Mouse (Mus musculus) midbrain, embryonic 14.5 days (tissue): ENCODE results near the gene Snapc4. TPM values are rescaled to one million over a fixed set of nuclear protein-coding genes. Genes with fewer than 3 reads are reported as not detected.

Source experiments
- ATAC-seq: fragments of 200-750 bp; cut with Nextera tagmentation; 2 replicates; pipeline ENCODE4 v1.8.0; 2017; ENCODE audit warnings: moderate number of reproducible peaks, moderate library complexity; ENCODE audit not compliant: low FRiP score, low TSS enrichment
- DNase-seq: peaks from one replicate; pipeline ENCODE4 v3.0.0-alpha.2; 2015
- H3K27ac ChIP-seq: fragments of 300-500 bp; sonication (generic); replicated peaks from 2 replicates; pipeline ENCODE4 v1.5.1; 2014; ENCODE audit warnings: mild to moderate bottlenecking, low read depth, low read length, moderate library complexity
- H3K27me3 ChIP-seq: fragments of 300-500 bp; sonication (generic); 2 replicates; pipeline ENCODE4 v1.6.1; 2014; ENCODE audit warnings: low read length, control low read depth, mixed read lengths; ENCODE audit not compliant: control insufficient read depth, insufficient read depth
- H3K36me3 ChIP-seq: fragments of 300-500 bp; sonication (generic); 2 replicates; pipeline ENCODE4 v1.6.1; 2014; ENCODE audit warnings: low read length, control low read depth; ENCODE audit not compliant: control insufficient read depth, insufficient read depth
- H3K4me1 ChIP-seq: fragments of 300-500 bp; sonication (generic); 2 replicates; pipeline ENCODE4 v1.6.1; 2014; ENCODE audit warnings: mild to moderate bottlenecking, antibody characterized with exemption, low read length, control low read depth; ENCODE audit not compliant: control insufficient read depth, insufficient read depth
- H3K4me2 ChIP-seq: fragments of 300-500 bp; sonication (generic); 2 replicates; pipeline ENCODE4 v1.6.1; 2014; ENCODE audit warnings: mild to moderate bottlenecking, low read length, moderate library complexity
- H3K4me3 ChIP-seq: fragments of 300-500 bp; sonication (generic); replicated peaks from 2 replicates; pipeline ENCODE4 v1.5.1; 2014; ENCODE audit warnings: low read depth, low read length
- H3K9ac ChIP-seq: fragments of 300-500 bp; sonication (generic); replicated peaks from 2 replicates; pipeline ENCODE4 v1.6.1; 2014; ENCODE audit warnings: mild to moderate bottlenecking, low read length, moderate library complexity
- H3K9me3 ChIP-seq: fragments of 300-500 bp; sonication (generic); 2 replicates; pipeline ENCODE4 v1.6.1; 2016; ENCODE audit warnings: low read length, control low read depth, mixed read lengths; ENCODE audit not compliant: control insufficient read depth
- whole genome bisulfite sequencing: fragments of 180-500 bp; shearing (Covaris S2); extraction: QIAGEN DNeasy Blood & Tissue Kit; methylation state at CpG from one replicate; pipeline ENCODE4 v1.1.7; 2014; 5-methylcytosine and 5-hydroxymethylcytosine counted together
- polyA plus RNA-seq: library from polyadenylated mRNA; unstranded; fragments of >200 nt; fragmentation: Nextera tagmentation; extraction: Ambion mirVana; gene quantifications from 2 replicates; pipeline ENCODE4 v1.2.1, GENCODE M21; 2014

The Snapc4 gene
- polyA plus RNA-seq, 1 experiment from 2014 or later, result 25.3 TPM

DNA sequence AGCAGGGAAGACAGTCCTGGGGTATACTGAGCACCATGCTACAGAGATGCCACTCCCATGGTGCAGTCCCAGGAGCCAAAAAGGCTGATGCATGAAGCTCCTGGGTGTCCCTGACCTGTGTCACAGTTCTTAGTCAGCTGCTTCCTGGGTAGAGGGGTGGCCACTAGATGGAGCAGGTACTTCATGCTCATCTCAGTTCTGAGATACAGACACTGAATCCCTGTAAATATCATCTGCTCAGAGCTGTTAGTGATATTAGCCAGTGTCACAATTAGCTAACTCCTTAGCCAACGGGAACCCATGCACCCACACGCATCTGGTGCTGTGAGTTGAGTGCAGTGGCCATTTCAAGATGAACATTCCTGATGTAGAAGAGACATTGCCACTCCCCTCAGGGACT, 55.5 kb downstream of the Snapc4 start:
- H3K9me3 ChIP-seq, result no peaks in the 10 kb centered on the region
- ATAC-seq, result no peak
- peaks cover 76% of the 10 kb centered on the region for H3K36me3 ChIP-seq
- H3K27ac ChIP-seq, result no peak overlapping the region
- H3K4me2 ChIP-seq, result no peak overlapping the region
- H3K27me3 ChIP-seq, result no peaks in the 10 kb centered on the region
- WGBS, result 87% methylated on average over 2 of the region's 2 CpGs
- peak; percentile 27 for DNase-seq
- no peak overlapping the region for H3K9ac ChIP-seq
- no peak overlapping the region for H3K4me3 ChIP-seq
- 0 out of 2 replicates have a peak, but pooled peaks cover 6% of the 10 kb centered on the region for H3K4me1 ChIP-seq

DNA sequence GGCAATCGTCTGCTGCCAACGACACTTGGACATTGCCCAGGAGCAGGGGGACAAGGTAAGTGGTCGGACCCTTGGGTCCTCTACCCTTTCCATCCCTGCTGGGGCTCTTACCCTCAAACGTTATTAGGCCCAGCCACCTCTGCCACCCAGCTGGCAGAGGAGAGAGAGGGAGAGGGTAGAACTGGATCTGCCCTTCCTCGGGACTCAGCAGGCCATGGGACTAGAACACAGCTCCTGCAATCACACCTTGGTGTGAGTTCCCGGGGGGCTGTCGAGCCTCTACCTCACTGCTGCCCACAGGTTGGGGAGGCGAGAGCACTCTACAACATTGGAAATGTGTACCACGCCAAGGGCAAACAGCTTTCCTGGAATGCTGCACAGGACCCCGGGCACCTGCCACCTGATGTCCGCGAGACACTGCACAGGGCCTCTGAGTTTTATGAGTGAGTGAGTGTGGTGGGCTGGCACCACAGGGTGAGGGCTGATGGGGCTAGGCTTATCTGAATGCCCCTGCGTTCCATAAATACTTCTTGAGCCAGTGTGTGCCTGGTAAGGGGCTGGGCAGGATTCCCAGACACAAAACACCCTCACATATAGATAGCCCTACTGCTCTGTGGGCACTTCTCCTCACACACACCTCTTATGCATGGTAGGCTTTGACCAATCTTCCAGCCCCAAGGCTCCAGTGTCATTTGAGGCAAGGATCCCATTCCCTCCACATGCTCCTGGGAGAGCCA, 56.7 kb downstream of the Snapc4 start:
- 93% methylated on average over 13 of the region's 13 CpGs for WGBS
- no peak overlapping the region for H3K9ac ChIP-seq

DNA sequence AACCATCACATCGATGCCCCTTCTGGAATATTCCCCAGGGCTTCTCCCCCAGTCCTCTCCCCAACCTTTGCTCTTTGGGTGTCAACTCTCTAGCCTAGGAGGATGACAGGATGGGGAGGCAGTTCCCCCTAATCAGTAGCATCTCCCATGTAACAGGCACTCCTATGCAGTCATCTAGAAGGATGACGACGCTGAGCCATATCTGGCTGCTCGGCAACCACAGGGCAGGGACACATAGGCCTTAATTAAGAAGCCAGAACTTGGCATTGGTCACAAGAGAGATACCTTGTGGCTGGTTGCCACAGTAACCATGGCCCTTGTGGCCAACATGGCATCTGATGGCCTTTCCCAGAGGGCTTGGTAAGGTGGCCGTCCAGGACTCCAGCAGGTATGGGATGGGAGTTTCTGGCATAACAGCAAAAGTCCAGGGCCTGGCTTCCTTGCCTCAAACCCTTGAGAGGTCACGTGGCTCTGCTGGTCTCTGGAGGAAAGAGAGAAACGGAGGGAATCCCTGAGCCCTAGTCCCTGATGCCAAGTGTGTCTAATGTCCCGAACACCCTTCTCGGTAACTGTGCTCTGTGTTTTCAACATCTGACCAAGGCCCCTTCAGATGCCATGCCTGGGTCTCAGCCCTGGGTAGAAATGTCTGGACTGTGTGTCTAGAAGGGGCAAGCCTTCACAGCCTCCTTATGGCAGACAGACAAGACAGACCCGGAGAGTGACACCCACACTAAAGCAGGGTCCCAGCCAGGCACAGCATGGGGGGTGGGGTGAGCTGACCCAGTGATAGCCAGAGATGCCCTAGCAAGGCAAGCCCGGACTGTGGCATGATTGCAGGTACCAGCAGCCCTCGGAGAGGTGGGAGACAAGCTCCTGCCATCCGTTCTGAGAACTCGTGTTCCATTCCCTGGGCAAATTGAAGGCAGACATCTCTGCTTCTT, 59.9 kb downstream of the Snapc4 start:
- 88% methylated on average over 14 of the region's 14 CpGs for WGBS
- Histone ChIP-seq H3K27me3 (no peaks in the 10 kb centered on the region), H3K4me3 (no peak overlapping the region), H3K9me3 (no peaks in the 10 kb centered on the region), H3K27ac (no peak overlapping the region), H3K9ac (0 out of 2 replicates have a peak overlapping the region, but pooled peaks have one; percentile 16), H3K4me1 (peaks cover 42% of the 10 kb centered on the region), H3K36me3 (peaks cover 48% of the 10 kb centered on the region), H3K4me2 (no peak overlapping the region)
- ATAC-seq (no peak), DNase-seq (no peak)

More for the DNA sequence above, 56.7 kb downstream of the Snapc4 start:
- Histone ChIP-seq H3K36me3 (peaks cover 66% of the 10 kb centered on the region), H3K9me3 (no peaks in the 10 kb centered on the region), H3K4me2 (no peak overlapping the region), H3K4me1 (peaks cover 17% of the 10 kb centered on the region), H3K27me3 (no peaks in the 10 kb centered on the region), H3K4me3 (no peak overlapping the region), H3K27ac (no peak overlapping the region)
- ATAC-seq (no peak), DNase-seq (no peak)

DNA sequence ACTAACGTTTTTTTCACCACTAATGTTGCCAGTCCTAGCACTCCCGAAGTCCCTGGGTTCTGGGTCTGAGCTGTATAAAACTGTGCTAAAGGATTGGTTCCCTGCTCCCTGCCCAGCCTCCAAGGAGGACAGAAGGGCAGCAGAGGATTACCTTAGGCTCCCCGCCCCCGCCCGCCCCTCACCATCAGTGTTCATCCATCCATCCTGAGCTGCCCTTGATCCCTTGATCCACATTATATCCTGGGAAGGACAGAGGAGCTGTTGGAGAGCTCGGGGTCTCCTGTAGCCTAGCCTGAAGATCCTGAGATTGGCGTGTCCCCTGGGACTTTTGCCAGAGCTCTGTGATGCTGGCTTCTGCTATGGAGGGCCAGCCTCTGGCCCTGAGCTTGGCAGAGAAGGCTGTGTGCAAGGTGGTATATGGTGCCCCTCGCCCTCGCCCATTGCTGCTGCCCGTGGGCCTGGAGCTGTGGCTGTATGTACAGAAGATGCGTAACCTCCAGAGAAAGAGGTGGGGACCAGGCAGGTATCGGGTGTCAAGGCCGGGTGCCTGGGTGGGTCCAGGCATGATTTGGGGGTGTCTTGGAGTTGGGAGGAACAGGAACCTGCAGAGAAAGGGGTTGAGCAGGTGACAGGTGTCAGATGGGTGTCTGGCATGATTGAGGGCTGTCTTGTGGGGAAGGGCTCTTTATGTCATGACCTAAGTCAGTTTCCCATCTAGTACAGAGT, 60.8 kb downstream of the Snapc4 start:
- H3K4me1 ChIP-seq, result peaks cover 46% of the 10 kb centered on the region
- no peaks in the 10 kb centered on the region for H3K9me3 ChIP-seq
- H3K4me2 ChIP-seq, result no peak overlapping the region
- 0 out of 2 replicates have a peak overlapping the region, but pooled peaks have one; percentile 34 for H3K9ac ChIP-seq
- no peak for DNase-seq
- H3K27ac ChIP-seq, result no peak overlapping the region
- no peak overlapping the region for H3K4me3 ChIP-seq
- peaks cover 40% of the 10 kb centered on the region for H3K36me3 ChIP-seq
- no peaks in the 10 kb centered on the region for H3K27me3 ChIP-seq
- no peak for ATAC-seq
- WGBS, result 84% methylated on average over 13 of the region's 13 CpGs

GRCm38 (mm10) chr2:26319109-26319508, 61.3 kb downstream of the Snapc4 start:
- peaks cover 51% of the 10 kb centered on the region for H3K4me1 ChIP-seq
- H3K4me3 ChIP-seq, result no peak overlapping the region
- H3K9ac ChIP-seq, result no peak overlapping the region
- H3K27me3 ChIP-seq, result no peaks in the 10 kb centered on the region
- DNase-seq (no peak), ATAC-seq (no peak)
- H3K4me2 ChIP-seq, result peak overlapping the region; percentile 15
- no peak overlapping the region for H3K27ac ChIP-seq
- H3K9me3 ChIP-seq, result no peaks in the 10 kb centered on the region
- H3K36me3 ChIP-seq, result peaks cover 34% of the 10 kb centered on the region
- 82% methylated on average over 9 of the region's 9 CpGs for WGBS

GRCm38 (mm10) chr2:26317991-26318672, 62.3 kb downstream of the Snapc4 start:
- Histone ChIP-seq H3K36me3 (peaks cover 24% of the 10 kb centered on the region), H3K4me2 (peak overlapping the region; percentile 98), H3K27me3 (no peaks in the 10 kb centered on the region), H3K4me3 (peak overlapping the region; percentile 97; the same call in 1 of the 2 replicates), H3K9ac (peak overlapping the region; percentile 98; the same call in 1 of the 2 replicates), H3K9me3 (no peaks in the 10 kb centered on the region), H3K27ac (no peak overlapping the region), H3K4me1 (peaks cover 51% of the 10 kb centered on the region)
- 91% methylated on average over 3 of the region's 3 CpGs for WGBS
- no peak for ATAC-seq
- no peak for DNase-seq

DNA sequence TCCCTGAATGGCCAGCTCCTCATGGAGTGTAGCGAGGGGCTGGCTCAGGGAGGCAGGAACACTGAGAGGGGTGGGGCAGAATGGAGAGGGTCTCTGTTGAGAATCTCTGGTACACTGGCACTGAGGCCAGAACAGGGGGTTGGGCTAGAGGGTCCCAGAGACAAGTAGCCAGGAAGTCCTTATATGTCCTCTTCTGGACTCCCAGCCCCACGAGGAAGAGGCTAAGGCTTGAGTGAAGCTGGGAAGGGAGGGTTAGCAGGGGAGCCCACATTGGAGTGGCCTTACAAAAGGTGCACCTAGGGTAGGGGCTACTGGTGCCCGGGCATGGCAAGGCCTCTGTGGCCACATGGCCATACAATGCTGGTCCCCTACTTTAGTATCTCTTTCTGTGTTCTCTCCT, 63.1 kb downstream of the Snapc4 start:
- peaks cover 51% of the 10 kb centered on the region for H3K4me1 ChIP-seq
- ATAC-seq (no peak), DNase-seq (no peak)
- 79% methylated on average over 3 of the region's 3 CpGs for WGBS
- peak overlapping the region; percentile 98 for H3K4me2 ChIP-seq
- peaks cover 17% of the 10 kb centered on the region for H3K36me3 ChIP-seq
- H3K27ac ChIP-seq, result no peak overlapping the region
- H3K4me3 ChIP-seq, result peak overlapping the region; percentile 97
- H3K9me3 ChIP-seq, result no peaks in the 10 kb centered on the region
- H3K27me3 ChIP-seq, result no peaks in the 10 kb centered on the region
- peak overlapping the region; percentile 98 for H3K9ac ChIP-seq
